ENCODE assay signal across 24 mouse cellular contexts in the genomic region with DNA sequence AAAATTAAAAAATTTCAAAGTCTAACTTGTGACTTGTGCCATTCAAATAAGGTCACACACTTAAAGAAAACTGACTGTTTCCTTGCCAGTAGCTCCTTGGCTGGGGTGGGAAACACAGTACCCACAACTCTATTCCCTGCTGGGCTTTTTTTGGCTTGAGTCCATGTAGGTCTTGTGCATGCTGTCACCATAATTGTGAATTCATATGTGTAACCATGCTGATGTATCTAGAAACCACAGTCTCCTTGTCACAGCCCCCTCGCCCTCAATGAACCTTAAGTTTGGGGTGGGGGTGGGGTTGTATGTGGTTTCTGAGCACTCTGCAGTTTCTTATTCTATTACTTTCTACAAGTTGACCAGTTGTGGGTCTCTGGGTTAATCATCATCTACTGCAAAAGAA. TPM values are rescaled to one million over a fixed set of nuclear protein-coding genes. Genes with fewer than 3 reads are reported as not detected.
DNase-seq lines count a peak whose midpoint lies in the region; ATAC-seq and TF ChIP-seq lines count a peak whose summit lies in the region.
"Had no signal": no experiment of that assay in that cellular context is flagged by ENCODE, and none has a peak within 500 bp of the region (broad histone marks: within the 10 kb centered on the region; RNA-seq: fewer than 3 reads in every experiment).

No protein-coding gene starts in this region.

- H3K4me2 ChIP-seq in midbrain, postnatal 0 days (ENCODE audit: low read depth, low read length, poor library complexity, severe bottlenecking) = no peak overlapping the region
- H3K4me2 ChIP-seq in midbrain, embryonic 15.5 days = no peak overlapping the region
- H3K4me2 ChIP-seq: forebrain, embryonic 13.5 days; heart, embryonic 12.5 days; hindbrain, embryonic 14.5 days had no signal

- H3K36me3 ChIP-seq in midbrain, postnatal 0 days (ENCODE audit: insufficient read depth, low read length) = no peaks in the 10 kb centered on the region
- no peaks in the 10 kb centered on the region for H3K36me3 ChIP-seq in midbrain, embryonic 15.5 days (replicated peaks)
- H3K36me3 ChIP-seq: heart, embryonic 12.5 days; hindbrain, embryonic 10.5 days had no signal

- TF ChIP-seq CTCF in cerebellum, adult 2 months (IDR thresholded peaks at IDR 0.05; ENCODE audit: borderline replicate concordance, insufficient read depth, low read depth, low read length) = no peak
- TF ChIP-seq CTCF in midbrain, postnatal 0 days (IDR thresholded peaks at IDR 0.05) = no peak

- H3K9ac ChIP-seq in midbrain, postnatal 0 days (replicated peaks; ENCODE audit: low read length, poor library complexity, severe bottlenecking) = no peak overlapping the region
- no peak overlapping the region for H3K9ac ChIP-seq in midbrain, embryonic 15.5 days
- H3K9ac ChIP-seq: forebrain, embryonic 13.5 days; heart, embryonic 12.5 days; hindbrain, embryonic 14.5 days had no signal

- DNase-seq in cerebellum, postnatal 14 days = peak; percentile 67 to 76
- DNase-seq in cerebellum, adult 2 months = no peak
- DNase-seq in left cerebral cortex, postnatal 4 days = peak; percentile 50
- no peak for DNase-seq in left cerebral cortex, postnatal 25 days (ENCODE audit: low spot score in 2 of 2)
- peak; percentile 46 for DNase-seq in midbrain, postnatal 0 days (ENCODE audit: low spot score)
- DNase-seq in induced T-regulatory cell, adult 2 months (ENCODE audit: low read depth) = peak; percentile 56
- DNase-seq in thymus, adult 18-20 months = no peak
- DNase-seq: adrenal gland, adult 8-10 months; adrenal gland, postnatal 36 days; cerebellum, adult 9-10 months; gastrocnemius, adult 2 months; gastrocnemius, postnatal 25 days had no signal

- H3K27me3 ChIP-seq in cerebellum, adult 2 months (ENCODE audit: control insufficient read depth, insufficient read depth, low read length) = no peaks in the 10 kb centered on the region
- no peaks in the 10 kb centered on the region for H3K27me3 ChIP-seq in midbrain, postnatal 0 days (ENCODE audit: insufficient read depth, low read length)
- no peaks in the 10 kb centered on the region for H3K27me3 ChIP-seq in midbrain, embryonic 15.5 days (replicated peaks)
- H3K27me3 ChIP-seq: forebrain, embryonic 13.5 days; heart, embryonic 12.5 days had no signal

- no peak for TF ChIP-seq POLR2A in cerebellum, adult 2 months (IDR thresholded peaks at IDR 0.05; ENCODE audit: borderline replicate concordance, insufficient read depth, low read length)

- peaks cover 6% of the 10 kb centered on the region for H3K4me1 ChIP-seq in cerebellum, adult 2 months (ENCODE audit: control insufficient read depth, insufficient read depth, low read length)
- H3K4me1 ChIP-seq in midbrain, postnatal 0 days (ENCODE audit: insufficient read depth, low read length) = no peaks in the 10 kb centered on the region
- H3K4me1 ChIP-seq in midbrain, embryonic 15.5 days = no peaks in the 10 kb centered on the region

- H3K9me3 ChIP-seq in midbrain, postnatal 0 days (ENCODE audit: low read length) = no peaks in the 10 kb centered on the region
- no peaks in the 10 kb centered on the region for H3K9me3 ChIP-seq in midbrain, embryonic 15.5 days
- H3K9me3 ChIP-seq: embryonic facial prominence, embryonic 10.5 days; forebrain, embryonic 13.5 days; G1E; heart, embryonic 12.5 days; hindbrain, embryonic 10.5 days had no signal

- H3K27ac ChIP-seq in cerebellum, adult 2 months (ENCODE audit: insufficient read depth, low read length) = no peak overlapping the region
- H3K27ac ChIP-seq in midbrain, postnatal 0 days (ENCODE audit: low read depth, low read length) = no peak overlapping the region
- no peak overlapping the region for H3K27ac ChIP-seq in midbrain, embryonic 15.5 days
- H3K27ac ChIP-seq: embryonic facial prominence, embryonic 10.5 days; forebrain, embryonic 13.5 days; gastrocnemius, adult 2 months; hindbrain, embryonic 10.5 days; hindbrain, embryonic 14.5 days had no signal

- no peak for ATAC-seq in midbrain, postnatal 0 days (ENCODE audit: low FRiP score)
- no peak for ATAC-seq in midbrain, embryonic 15.5 days (replicated peaks)
- ATAC-seq: forebrain, embryonic 13.5 days had no signal

- 72% methylated on average over 1 of the region's 1 CpGs for WGBS in cerebellum, adult 2 months
- 94% methylated on average over 1 of the region's 1 CpGs for WGBS in midbrain, postnatal 0 days
- 90% methylated on average over 1 of the region's 1 CpGs for WGBS in midbrain, embryonic 15.5 days

- H3K4me3 ChIP-seq in cerebellum, adult 2 months (replicated peaks; ENCODE audit: insufficient read depth, low read depth, low read length) = no peak overlapping the region
- H3K4me3 ChIP-seq in midbrain, postnatal 0 days (ENCODE audit: low read depth, low read length) = no peak overlapping the region
- no peak overlapping the region for H3K4me3 ChIP-seq in midbrain, embryonic 15.5 days
- H3K4me3 ChIP-seq: embryonic facial prominence, embryonic 10.5 days; forebrain, embryonic 13.5 days; gastrocnemius, adult 2 months; heart, embryonic 12.5 days; hindbrain, embryonic 10.5 days had no signal

- intact Hi-C loops in left cerebral cortex, postnatal 4 days (cut with DNase I) = no loop called here
- intact Hi-C loops in left cerebral cortex, postnatal 25 days (cut with DNase I) = no loop called here

RNA-seq across cellular contexts. Expression of gene 4930544D05Rik, which starts 23.9 kb away (rescaled TPM):
- not detected in 2 replicates for polyA plus RNA-seq in cerebellum, adult 2 months (2012; rRNA removed)
- total RNA-seq in left cerebral cortex, postnatal 4 days (2021) = not detected
- not detected for total RNA-seq in left cerebral cortex, postnatal 25 days (2021)
- total RNA-seq in midbrain, postnatal 0 days (2014; rRNA removed) = not detected in 2 replicates
- polyA plus RNA-seq in midbrain, postnatal 0 days (2015; fragmentation: Nextera tagmentation; extraction: Ambion mirVana) = not detected in 2 replicates
- polyA plus RNA-seq in midbrain, embryonic 15.5 days (2015; fragmentation: Nextera tagmentation; extraction: Ambion mirVana) = not detected in 2 replicates
- total RNA-seq: adrenal gland, adult 8-10 months; adrenal gland, postnatal 36 days; G1E; gastrocnemius, adult 2 months; gastrocnemius, postnatal 25 days; granulocyte monocyte progenitor cell, adult 5-6 weeks; heart, adult 8-10 months; heart, postnatal 25 days had no signal
- polyA plus RNA-seq: embryonic facial prominence, embryonic 10.5 days; embryonic facial prominence, embryonic 14.5 days; forebrain, embryonic 13.5 days; G1E; heart, embryonic 12.5 days; heart, embryonic 16.5 days; hindbrain, embryonic 10.5 days; hindbrain, embryonic 14.5 days had no signal

RNA-seq across cellular contexts. Expression of gene Chrne, which starts 27.3 kb away (rescaled TPM):
- 0.10 and 0.25 TPM in 2 replicates for polyA plus RNA-seq in cerebellum, adult 2 months (2012; rRNA removed)
- total RNA-seq in left cerebral cortex, postnatal 4 days (2021) = not detected
- not detected for total RNA-seq in left cerebral cortex, postnatal 25 days (2021)
- not detected in 2 replicates for total RNA-seq in midbrain, postnatal 0 days (2014; rRNA removed)
- polyA plus RNA-seq in midbrain, postnatal 0 days (2015; fragmentation: Nextera tagmentation; extraction: Ambion mirVana) = 0.78 and 1.1 TPM in 2 replicates
- not detected in 2 replicates for polyA plus RNA-seq in midbrain, embryonic 15.5 days (2015; fragmentation: Nextera tagmentation; extraction: Ambion mirVana)
- total RNA-seq: adrenal gland, adult 8-10 months; adrenal gland, postnatal 36 days; G1E; granulocyte monocyte progenitor cell, adult 5-6 weeks; heart, adult 8-10 months; heart, postnatal 25 days had no signal
- polyA plus RNA-seq: embryonic facial prominence, embryonic 10.5 days; forebrain, embryonic 13.5 days; G1E; heart, embryonic 16.5 days; hindbrain, embryonic 10.5 days; hindbrain, embryonic 14.5 days had no signal

RNA-seq across cellular contexts. Expression of gene Mink1, which starts 29.1 kb away (rescaled TPM):
- polyA plus RNA-seq in cerebellum, adult 2 months (2012; rRNA removed) = 222 and 224 TPM in 2 replicates
- 100 to 1,000 TPM; 115 to 139 TPM for total RNA-seq in left cerebral cortex, postnatal 4 days (2021)
- total RNA-seq in left cerebral cortex, postnatal 25 days (2021) = 100 to 1,000 TPM; 412 to 432 TPM
- 80.9 and 82.1 TPM in 2 replicates for total RNA-seq in midbrain, postnatal 0 days (2014; rRNA removed)
- polyA plus RNA-seq in midbrain, postnatal 0 days (2015; fragmentation: Nextera tagmentation; extraction: Ambion mirVana) = 15.6 and 17.1 TPM in 2 replicates
- polyA plus RNA-seq in midbrain, embryonic 15.5 days (2015; fragmentation: Nextera tagmentation; extraction: Ambion mirVana) = 17.9 and 18.7 TPM in 2 replicates

RNA-seq across cellular contexts. Expression of gene Gp1ba, which starts 47.2 kb away (rescaled TPM):
- not detected in 2 replicates for polyA plus RNA-seq in cerebellum, adult 2 months (2012; rRNA removed)
- total RNA-seq in left cerebral cortex, postnatal 4 days (2021) = under 1 TPM in 1 of 2 experiments, not detected in 1; 0.18 TPM
- total RNA-seq in left cerebral cortex, postnatal 25 days (2021) = not detected
- not detected in 2 replicates for total RNA-seq in midbrain, postnatal 0 days (2014; rRNA removed)
- polyA plus RNA-seq in midbrain, postnatal 0 days (2015; fragmentation: Nextera tagmentation; extraction: Ambion mirVana) = 0.16 and 0.29 TPM in 2 replicates
- 0.11 and 0.14 TPM in 2 replicates for polyA plus RNA-seq in midbrain, embryonic 15.5 days (2015; fragmentation: Nextera tagmentation; extraction: Ambion mirVana)
- total RNA-seq: adrenal gland, adult 8-10 months; gastrocnemius, adult 2 months; gastrocnemius, postnatal 25 days; granulocyte monocyte progenitor cell, adult 5-6 weeks had no signal

RNA-seq across cellular contexts. Expression of gene Pld2, which starts 51.9 kb away (rescaled TPM):
- polyA plus RNA-seq in cerebellum, adult 2 months (2012; rRNA removed) = 19.2 and 21.3 TPM in 2 replicates
- total RNA-seq in left cerebral cortex, postnatal 4 days (2021) = 10 to 100 TPM; 32.1 to 34.2 TPM
- total RNA-seq in left cerebral cortex, postnatal 25 days (2021) = 10 to 100 TPM; 13.0 to 15.2 TPM
- 46.8 and 71.5 TPM in 2 replicates for total RNA-seq in midbrain, postnatal 0 days (2014; rRNA removed)
- polyA plus RNA-seq in midbrain, postnatal 0 days (2015; fragmentation: Nextera tagmentation; extraction: Ambion mirVana) = 18.0 and 19.4 TPM in 2 replicates
- polyA plus RNA-seq in midbrain, embryonic 15.5 days (2015; fragmentation: Nextera tagmentation; extraction: Ambion mirVana) = 13.8 and 14.8 TPM in 2 replicates
- polyA plus RNA-seq: G1E had no signal

Comparison
In these comparisons a context has a peak if more than half of its experiments do, and no peak if none do; other contexts are left out.
1. DNase-seq: peak in cerebellum, postnatal 14 days (2 of 2), left cerebral cortex, postnatal 4 days (single experiment), midbrain, postnatal 0 days (single experiment) and induced T-regulatory cell, adult 2 months (single experiment); none in cerebellum, adult 2 months (0 of 2), left cerebral cortex, postnatal 25 days (0 of 2) and thymus, adult 18-20 months (0 of 2).